Mouse (Mus musculus) stomach, embryonic 14.5 days (tissue): ENCODE results near the gene Ikzf1. TPM values are rescaled to one million over a fixed set of nuclear protein-coding genes. Genes with fewer than 3 reads are reported as not detected.

ENCODE experiments used
- ATAC-seq: fragments of 200-750 bp; cut with Nextera tagmentation; 2 replicates; pipeline ENCODE4 v1.8.0; 2017; ENCODE audit warnings: low read depth, moderate TSS enrichment; ENCODE audit not compliant: insufficient number of reproducible peaks, insufficient read depth, low FRiP score
- H3K27ac ChIP-seq: fragments of 300-500 bp; sonication (generic); 2 replicates; pipeline ENCODE4 v1.5.1; 2014; ENCODE audit warnings: mild to moderate bottlenecking, low read length, moderate library complexity, mixed read lengths
- H3K27me3 ChIP-seq: fragments of 300-500 bp; sonication (generic); 2 replicates; pipeline ENCODE4 v1.6.1; 2014; ENCODE audit warnings: low read length, control low read depth, mixed read lengths; ENCODE audit not compliant: control insufficient read depth, insufficient read depth
- H3K36me3 ChIP-seq: fragments of 300-500 bp; sonication (generic); 2 replicates; pipeline ENCODE4 v1.6.1; 2014; ENCODE audit warnings: mild to moderate bottlenecking, control low read depth, low read length, moderate library complexity, mixed read lengths; ENCODE audit not compliant: control insufficient read depth, insufficient read depth
- H3K4me1 ChIP-seq: fragments of 300-500 bp; sonication (generic); 2 replicates; pipeline ENCODE4 v1.6.1; 2014; ENCODE audit warnings: low read length, control low read depth, mixed read lengths; ENCODE audit not compliant: control insufficient read depth, insufficient read depth
- H3K4me2 ChIP-seq: fragments of 300-500 bp; sonication (generic); replicated peaks from 2 replicates; pipeline ENCODE4 v1.6.1; 2014; ENCODE audit warnings: low read depth, low read length, control low read depth
- H3K4me3 ChIP-seq: fragments of 300-500 bp; sonication (generic); 2 replicates; pipeline ENCODE4 v1.5.1; 2014; ENCODE audit warnings: low read depth, low read length, control low read depth
- H3K9ac ChIP-seq: fragments of 300-500 bp; sonication (generic); replicated peaks from 2 replicates; pipeline ENCODE4 v1.6.1; 2014; ENCODE audit warnings: low read depth, mild to moderate bottlenecking, control low read depth, low read length, moderate library complexity, mixed read lengths
- H3K9me3 ChIP-seq: fragments of 300-500 bp; sonication (generic); 2 replicates; pipeline ENCODE4 v1.6.1; 2016; ENCODE audit warnings: low read depth, low read length, control low read depth; ENCODE audit not compliant: control insufficient read depth
- WGBS: fragments of 180-500 bp; shearing (Covaris S2); extraction: QIAGEN DNeasy Blood & Tissue Kit; methylation state at CpG from one replicate; pipeline ENCODE4 v1.1.7; 2014; 5-methylcytosine and 5-hydroxymethylcytosine counted together
- polyA plus RNA-seq: library from polyadenylated mRNA; unstranded; fragments of >200 nt; fragmentation: Nextera tagmentation; extraction: Ambion mirVana; gene quantifications from 2 replicates; pipeline ENCODE4 v1.2.1, GENCODE M21; 2014

Gene Ikzf1
- polyA plus RNA-seq, 1 experiment from 2014 or later, result 2.2 TPM

- Histone ChIP-seq H3K27me3 (no peaks in the 10 kb centered on the region), H3K27ac (no peak overlapping the region), H3K36me3 (no peaks in the 10 kb centered on the region), H3K4me1 (no peaks in the 10 kb centered on the region), H3K4me2 (no peak overlapping the region), H3K9ac (no peak overlapping the region), H3K4me3 (no peak overlapping the region), H3K9me3 (no peaks in the 10 kb centered on the region)
- peak; percentile 38; the same call in 1 of the 2 replicates for ATAC-seq
- WGBS, result 75% methylated on average over 8 of the region's 8 CpGs
Observed at GRCm38 (mm10) chr11:11732972-11733770, 48.4 kb downstream of the Ikzf1 start.

- 0 out of 2 replicates have a peak, but pooled peaks have one; percentile 23 for ATAC-seq
Observed at GRCm38 (mm10) chr11:11735155-11735554, 50.4 kb downstream of the Ikzf1 start.

GRCm38 (mm10) chr11:11736948-11737347 lies 52.1 kb downstream of the Ikzf1 start:
- Histone ChIP-seq H3K27ac (no peak overlapping the region), H3K4me2 (no peak overlapping the region), H3K9me3 (no peaks in the 10 kb centered on the region), H3K36me3 (no peaks in the 10 kb centered on the region), H3K4me3 (no peak overlapping the region), H3K4me1 (no peaks in the 10 kb centered on the region), H3K27me3 (no peaks in the 10 kb centered on the region), H3K9ac (no peak overlapping the region)
- no peak for ATAC-seq
- WGBS, result 86% methylated on average over 4 of the region's 4 CpGs

More at GRCm38 (mm10) chr11:11735155-11735554, 50.4 kb downstream of the Ikzf1 start:
- no peak overlapping the region for H3K4me3 ChIP-seq
- no peak overlapping the region for H3K27ac ChIP-seq
- 81% methylated on average over 6 of the region's 6 CpGs for WGBS
- no peaks in the 10 kb centered on the region for H3K27me3 ChIP-seq
- H3K4me1 ChIP-seq, result no peaks in the 10 kb centered on the region
- H3K36me3 ChIP-seq, result no peaks in the 10 kb centered on the region
- H3K9me3 ChIP-seq, result no peaks in the 10 kb centered on the region
- no peak overlapping the region for H3K9ac ChIP-seq
- H3K4me2 ChIP-seq, result no peak overlapping the region

GRCm38 (mm10) chr11:11737562-11737961 lies 52.8 kb downstream of the Ikzf1 start:
- H3K4me2 ChIP-seq, result no peak overlapping the region
- no peak for ATAC-seq
- H3K9me3 ChIP-seq, result no peaks in the 10 kb centered on the region
- no peaks in the 10 kb centered on the region for H3K27me3 ChIP-seq
- H3K27ac ChIP-seq, result no peak overlapping the region
- no peaks in the 10 kb centered on the region for H3K36me3 ChIP-seq
- no peak overlapping the region for H3K9ac ChIP-seq
- no peak overlapping the region for H3K4me3 ChIP-seq
- 60% methylated on average over 2 of the region's 2 CpGs for WGBS
- no peaks in the 10 kb centered on the region for H3K4me1 ChIP-seq

- no peak for ATAC-seq
- no peaks in the 10 kb centered on the region for H3K36me3 ChIP-seq
- no peak overlapping the region for H3K4me2 ChIP-seq
- no peaks in the 10 kb centered on the region for H3K9me3 ChIP-seq
- H3K27me3 ChIP-seq, result no peaks in the 10 kb centered on the region
- H3K4me1 ChIP-seq, result no peaks in the 10 kb centered on the region
- H3K9ac ChIP-seq, result no peak overlapping the region
- no peak overlapping the region for H3K4me3 ChIP-seq
- WGBS, result 79% methylated on average over 3 of the region's 3 CpGs
- H3K27ac ChIP-seq, result no peak overlapping the region
Observed at GRCm38 (mm10) chr11:11739054-11739453, 54.3 kb downstream of the Ikzf1 start.

- no peak overlapping the region for H3K4me3 ChIP-seq
- no peaks in the 10 kb centered on the region for H3K9me3 ChIP-seq
- ATAC-seq, result no peak
- H3K36me3 ChIP-seq, result no peaks in the 10 kb centered on the region
- H3K27ac ChIP-seq, result no peak overlapping the region
- H3K4me2 ChIP-seq, result no peak overlapping the region
- no peaks in the 10 kb centered on the region for H3K4me1 ChIP-seq
- WGBS, result 84% methylated on average over 5 of the region's 5 CpGs
- H3K9ac ChIP-seq, result no peak overlapping the region
- H3K27me3 ChIP-seq, result no peaks in the 10 kb centered on the region
Observed at GRCm38 (mm10) chr11:11740603-11741002, 55.8 kb downstream of the Ikzf1 start.

GRCm38 (mm10) chr11:11741574-11741973 lies 56.8 kb downstream of the Ikzf1 start:
- Histone ChIP-seq H3K36me3 (no peaks in the 10 kb centered on the region), H3K27ac (no peak overlapping the region), H3K4me1 (no peaks in the 10 kb centered on the region), H3K9me3 (no peaks in the 10 kb centered on the region), H3K27me3 (no peaks in the 10 kb centered on the region), H3K4me2 (no peak overlapping the region), H3K4me3 (no peak overlapping the region), H3K9ac (no peak overlapping the region)
- 92% methylated on average over 5 of the region's 5 CpGs for WGBS
- no peak for ATAC-seq

- no peak overlapping the region for H3K9ac ChIP-seq
- H3K9me3 ChIP-seq, result no peaks in the 10 kb centered on the region
- H3K4me1 ChIP-seq, result no peaks in the 10 kb centered on the region
- H3K27ac ChIP-seq, result no peak overlapping the region
- 34% methylated on average over 2 of the region's 2 CpGs for WGBS
- H3K4me2 ChIP-seq, result no peak overlapping the region
- H3K27me3 ChIP-seq, result no peaks in the 10 kb centered on the region
- ATAC-seq, result no peak
- no peak overlapping the region for H3K4me3 ChIP-seq
- no peaks in the 10 kb centered on the region for H3K36me3 ChIP-seq
Observed at GRCm38 (mm10) chr11:11742626-11743025, 57.8 kb downstream of the Ikzf1 start.

GRCm38 (mm10) chr11:11744222-11744621 lies 59.4 kb downstream of the Ikzf1 start:
- Histone ChIP-seq H3K9ac (no peak overlapping the region), H3K4me3 (no peak overlapping the region), H3K27ac (no peak overlapping the region), H3K36me3 (no peaks in the 10 kb centered on the region), H3K4me1 (no peaks in the 10 kb centered on the region), H3K9me3 (no peaks in the 10 kb centered on the region), H3K27me3 (no peaks in the 10 kb centered on the region), H3K4me2 (no peak overlapping the region)
- no peak for ATAC-seq
- WGBS, result 48% methylated on average over 1 of the region's 1 CpGs
